Mouse (Mus musculus) limb, embryonic 11.5 days (tissue): ENCODE measurements around the gene Apoc2. TPM values are rescaled to one million over a fixed set of nuclear protein-coding genes. Genes with fewer than 3 reads are reported as not detected.
"Not testable (repeated sequence)": the region's sequence is repeated elsewhere in the genome, so short reads cannot be mapped to it uniquely, and the experiment has no call there.

Experiments used
- ATAC-seq: fragments of 200-750 bp; cut with Nextera tagmentation; 2 replicates; pipeline ENCODE4 v1.8.0; 2017; ENCODE audit warnings: low read depth; ENCODE audit not compliant: insufficient number of reproducible peaks, low FRiP score, low TSS enrichment
- DNase-seq: peaks from one replicate; pipeline ENCODE4 v3.0.0-alpha.2; 2015; ENCODE audit warnings: low spot score
- H3K27ac ChIP-seq: fragments of 300-500 bp; sonication (generic); replicated peaks from 2 replicates; pipeline ENCODE4 v1.5.1; 2014; ENCODE audit warnings: low read depth, mild to moderate bottlenecking, low read length
- H3K27me3 ChIP-seq: fragments of 300-500 bp; sonication (generic); 2 replicates; pipeline ENCODE4 v1.6.1; 2014; ENCODE audit warnings: mild to moderate bottlenecking, low read length, mixed read lengths; ENCODE audit not compliant: control insufficient read depth, insufficient read depth
- H3K36me3 ChIP-seq: fragments of 300-500 bp; sonication (generic); 2 replicates; pipeline ENCODE4 v1.6.1; 2014; ENCODE audit warnings: mild to moderate bottlenecking, low read length, moderate library complexity, mixed read lengths; ENCODE audit not compliant: control insufficient read depth, insufficient read depth
- H3K4me1 ChIP-seq: fragments of 300-500 bp; sonication (generic); 2 replicates; pipeline ENCODE4 v1.6.1; 2014; ENCODE audit warnings: low read length, mixed read lengths; ENCODE audit not compliant: control insufficient read depth, insufficient read depth
- H3K4me2 ChIP-seq: fragments of 300-500 bp; sonication (generic); 2 replicates; pipeline ENCODE4 v1.6.1; 2014; ENCODE audit warnings: low read depth, mild to moderate bottlenecking, moderate library complexity; ENCODE audit not compliant: severe bottlenecking
- H3K4me3 ChIP-seq: fragments of 300-500 bp; sonication (generic); 2 replicates; pipeline ENCODE4 v1.5.1; 2014; ENCODE audit warnings: low read depth, low read length
- H3K9ac ChIP-seq: fragments of 300-500 bp; sonication (generic); 2 replicates; pipeline ENCODE4 v1.6.1; 2014; ENCODE audit warnings: mild to moderate bottlenecking, low read length
- H3K9me3 ChIP-seq: fragments of 300-500 bp; sonication (generic); 2 replicates; pipeline ENCODE4 v1.6.1; 2016; ENCODE audit warnings: low read length; ENCODE audit not compliant: control insufficient read depth
- WGBS: fragments of 180-500 bp; shearing (Covaris S2); extraction: QIAGEN DNeasy Blood & Tissue Kit; methylation state at CpG from one replicate; pipeline ENCODE4 v1.1.7; 2014; 5-methylcytosine and 5-hydroxymethylcytosine counted together
- polyA plus RNA-seq: library from polyadenylated mRNA; unstranded; fragments of >200 nt; fragmentation: Nextera tagmentation; extraction: Ambion mirVana; gene quantifications from 2 replicates; pipeline ENCODE4 v1.2.1, GENCODE M21; 2014

Apoc2 gene
- polyA plus RNA-seq, 1 experiment from 2014 or later: 0.77 TPM

GRCm38 (mm10) chr7:19688611-19689010, 10.9 kb upstream of the Apoc2 start:
- H3K4me1 ChIP-seq: no peaks in the 10 kb centered on the region
- no peaks in the 10 kb centered on the region for H3K36me3 ChIP-seq
- WGBS: 91% methylated on average over 2 of the region's 2 CpGs
- H3K4me2 ChIP-seq: no peak overlapping the region
- H3K4me3 ChIP-seq: no peak overlapping the region
- ATAC-seq (no peak), DNase-seq (no peak)
- no peaks in the 10 kb centered on the region for H3K9me3 ChIP-seq
- no peaks in the 10 kb centered on the region for H3K27me3 ChIP-seq
- H3K9ac ChIP-seq: no peak overlapping the region
- no peak overlapping the region for H3K27ac ChIP-seq

- H3K4me3 ChIP-seq: no peak overlapping the region
- WGBS: 93% methylated on average over 10 of the region's 10 CpGs
- no peak overlapping the region for H3K4me2 ChIP-seq
- no peak overlapping the region for H3K9ac ChIP-seq
- H3K27ac ChIP-seq: no peak overlapping the region
- H3K9me3 ChIP-seq: no peaks in the 10 kb centered on the region
- no peaks in the 10 kb centered on the region for H3K27me3 ChIP-seq
- ATAC-seq: no peak
- H3K36me3 ChIP-seq: no peaks in the 10 kb centered on the region
- H3K4me1 ChIP-seq: no peaks in the 10 kb centered on the region
- no peak for DNase-seq
Observed at GRCm38 (mm10) chr7:19688101-19688500, 10.4 kb upstream of the Apoc2 start.

GRCm38 (mm10) chr7:19686927-19687583, 9.3 kb upstream of the Apoc2 start:
- not testable (repeated sequence) for DNase-seq, ATAC-seq, H3K4me1 ChIP-seq, H3K9me3 ChIP-seq, H3K27me3 ChIP-seq, H3K27ac ChIP-seq, H3K4me2 ChIP-seq, H3K9ac ChIP-seq, H3K36me3 ChIP-seq, H3K4me3 ChIP-seq
- 69% methylated on average over 8 of the region's 8 CpGs for WGBS

GRCm38 (mm10) chr7:19686521-19686920, 8.8 kb upstream of the Apoc2 start:
- Histone ChIP-seq H3K9me3 (no peaks in the 10 kb centered on the region), H3K27ac (no peak overlapping the region), H3K4me3 (no peak overlapping the region), H3K4me2 (no peak overlapping the region), H3K9ac (no peak overlapping the region), H3K36me3 (no peaks in the 10 kb centered on the region), H3K27me3 (no peaks in the 10 kb centered on the region), H3K4me1 (no peaks in the 10 kb centered on the region)
- DNase-seq: no peak
- WGBS: 84% methylated on average over 6 of the region's 6 CpGs
- no peak for ATAC-seq

- Histone ChIP-seq H3K4me3 (no peak overlapping the region), H3K9ac (no peak overlapping the region), H3K4me1 (no peaks in the 10 kb centered on the region), H3K27ac (no peak overlapping the region), H3K4me2 (no peak overlapping the region), H3K36me3 (no peaks in the 10 kb centered on the region), H3K27me3 (no peaks in the 10 kb centered on the region), H3K9me3 (no peaks in the 10 kb centered on the region)
- WGBS: 65% methylated on average over 4 of the region's 4 CpGs
- DNase-seq (no peak), ATAC-seq (no peak)
Observed at GRCm38 (mm10) chr7:19685374-19685773, 7.6 kb upstream of the Apoc2 start.

- Histone ChIP-seq H3K4me2 (no peak overlapping the region), H3K4me3 (no peak overlapping the region), H3K4me1 (no peaks in the 10 kb centered on the region), H3K36me3 (no peaks in the 10 kb centered on the region), H3K9me3 (no peaks in the 10 kb centered on the region), H3K9ac (no peak overlapping the region), H3K27me3 (no peaks in the 10 kb centered on the region), H3K27ac (no peak overlapping the region)
- ATAC-seq (no peak), DNase-seq (no peak)
- 87% methylated on average over 6 of the region's 6 CpGs for WGBS
Observed at GRCm38 (mm10) chr7:19683771-19684201, 6.0 kb upstream of the Apoc2 start.

- 77% methylated on average over 3 of the region's 3 CpGs for WGBS
- H3K27me3 ChIP-seq: no peaks in the 10 kb centered on the region
Observed at GRCm38 (mm10) chr7:19682979-19683378, 5.2 kb upstream of the Apoc2 start.

GRCm38 (mm10) chr7:19681202-19681694, 3.5 kb upstream of the Apoc2 start, which contains the start of the genes Gm44805 and Apoc4:
Gene Gm44805 (minus strand): TSS chr7:19681423.
Gene Apoc4 (minus strand): TSS chr7:19681479.
- no peak within 1 kb of the TSS for H3K27ac ChIP-seq
- no peak within 1 kb of the TSS for H3K4me3 ChIP-seq
- 64% methylated on average over 8 of the region's 8 CpGs for WGBS
- H3K9ac ChIP-seq: no peak within 1 kb of the TSS
- DNase-seq (no peak), ATAC-seq (no peak)
- no peaks in the 10 kb centered on the region for H3K27me3 ChIP-seq
- no peaks in the 10 kb centered on the region for H3K9me3 ChIP-seq
- H3K4me2 ChIP-seq: no peak within 1 kb of the TSS
- H3K4me1 ChIP-seq: no peaks in the 10 kb centered on the region
- no peaks in the 10 kb centered on the region for H3K36me3 ChIP-seq

More at GRCm38 (mm10) chr7:19682979-19683378, 5.2 kb upstream of the Apoc2 start:
- Histone ChIP-seq H3K4me1 (no peaks in the 10 kb centered on the region), H3K9me3 (no peaks in the 10 kb centered on the region), H3K4me2 (no peak overlapping the region), H3K36me3 (no peaks in the 10 kb centered on the region), H3K27ac (no peak overlapping the region), H3K9ac (no peak overlapping the region), H3K4me3 (no peak overlapping the region)
- ATAC-seq (no peak), DNase-seq (no peak)

GRCm38 (mm10) chr7:19680702-19681101, 3.0 kb upstream of the Apoc2 start:
- Histone ChIP-seq H3K9me3 (no peaks in the 10 kb centered on the region), H3K27ac (no peak overlapping the region), H3K4me2 (no peak overlapping the region), H3K4me1 (no peaks in the 10 kb centered on the region), H3K4me3 (no peak overlapping the region), H3K9ac (no peak overlapping the region), H3K36me3 (no peaks in the 10 kb centered on the region), H3K27me3 (no peaks in the 10 kb centered on the region)
- ATAC-seq: no peak
- no peak for DNase-seq
- 84% methylated on average over 2 of the region's 2 CpGs for WGBS
